Mouse (Mus musculus): Measurements from ENCODE around the gene Kansl1l. TPM values are rescaled to one million over a fixed set of nuclear protein-coding genes. Genes with fewer than 3 reads are reported as not detected.

Kansl1l gene
- total RNA-seq (2012; rRNA removed) = 1.8 and 1.9 TPM in 2 replicates
- 1 to 10 TPM in 1 of 2 experiments, not detected in 1; 1.9 TPM for polyA plus RNA-seq (2012; ENCODE audit: insufficient read depth in 1 of 2, insufficient read length in 2 of 2, low read depth in 1 of 2, low replicate concordance in 2 of 2, missing spikeins in 1 of 2)

DNA sequence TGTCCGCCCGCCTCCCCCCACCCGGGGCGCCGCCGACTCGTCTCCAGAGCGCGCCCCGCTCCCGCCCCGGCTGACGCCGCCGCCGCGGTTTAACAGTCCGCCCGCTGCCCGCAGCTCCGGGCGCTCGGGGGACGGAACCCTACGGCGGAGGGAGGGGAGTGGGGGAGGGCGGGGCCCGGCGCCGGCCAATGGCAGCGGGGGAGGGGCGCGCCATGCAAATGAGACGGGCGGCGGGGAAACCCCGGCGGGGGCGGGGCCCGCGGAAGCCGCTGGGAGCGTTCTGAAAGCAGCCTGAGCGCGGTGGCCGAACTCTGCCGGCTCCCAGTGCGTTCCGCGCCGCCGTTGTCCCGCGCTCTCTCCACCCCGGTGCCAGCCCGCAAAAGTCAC, at the start of gene Kansl1l:
Kansl1l (minus strand) TSS at position 110 of the 387 bp plus-strand sequence.
- H3K9ac ChIP-seq (ENCODE audit: control insufficient read depth, low read depth, low read length, poor library complexity, severe bottlenecking) = peak within 1 kb of the TSS; percentile 98
- peak within 1 kb of the TSS; percentile 87 for H3K27ac ChIP-seq (ENCODE audit: control insufficient read depth, low read depth, low read length)
- peaks cover 3 to 7% of the 10 kb centered on the region in 2 experiments for H3K4me1 ChIP-seq (ENCODE audit: control insufficient read depth in 1 of 2, insufficient read depth in 2 of 2, low read length in 2 of 2)
- H3K9me3 ChIP-seq (replicated peaks; ENCODE audit: insufficient read depth, low read length) = no peaks in the 10 kb centered on the region
- peak within 1 kb of the TSS; percentile 92 to 97 for H3K4me3 ChIP-seq (ENCODE audit: control insufficient read depth in 1 of 2, insufficient read depth in 1 of 2, low read depth in 2 of 2, low read length in 2 of 2)
- H3K36me3 ChIP-seq (ENCODE audit: control insufficient read depth in 1 of 2, insufficient read depth in 2 of 2, low read length in 2 of 2) = peaks cover 0 to 9% of the 10 kb centered on the region in 2 experiments; a peak in 2 of 4 replicates
- no peak for TF ChIP-seq ZNF384 (IDR thresholded peaks at IDR 0.05; ENCODE audit: low read depth, low read length)
- TF ChIP-seq KAT2A (conservative IDR thresholded peaks at IDR 0.05; ENCODE audit: low read depth, low read length) = no peak; the same call in 1 of the 2 replicates
- 0 out of 2 replicates have a peak, but pooled peaks have one; percentile 62 for TF ChIP-seq UBTF (IDR thresholded peaks at IDR 0.05; ENCODE audit: borderline replicate concordance, insufficient read depth, low read depth, low read length)
- no peak for TF ChIP-seq USF1 (IDR thresholded peaks at IDR 0.05; ENCODE audit: low read depth, low read length)
- TF ChIP-seq TAL1 (IDR thresholded peaks at IDR 0.05; ENCODE audit: low read length) = no peak
- TF ChIP-seq SIN3A (IDR thresholded peaks at IDR 0.05; ENCODE audit: low read length) = peak; percentile 36
- 0 out of 2 replicates have a peak, but pooled peaks have one; percentile 32 for TF ChIP-seq MYB (IDR thresholded peaks at IDR 0.05; ENCODE audit: low read depth, low read length)
- TF ChIP-seq POLR2AphosphoS2 (IDR thresholded peaks at IDR 0.05; ENCODE audit: low read length) = no peak
- no peak for TF ChIP-seq USF2 (IDR thresholded peaks at IDR 0.05; ENCODE audit: borderline replicate concordance in 1 of 2, insufficient read depth in 1 of 2, low read depth in 1 of 2, low read length in 2 of 2)
- peak; percentile 65 for TF ChIP-seq NELFE (IDR thresholded peaks at IDR 0.05; ENCODE audit: low read depth, low read length)
- no peak for TF ChIP-seq MAFK (IDR thresholded peaks at IDR 0.05; ENCODE audit: borderline replicate concordance, low read depth, low read length)
- no peak for TF ChIP-seq TBP (IDR thresholded peaks at IDR 0.05; ENCODE audit: low read depth, low read length)
- TF ChIP-seq JUND (IDR thresholded peaks at IDR 0.05; ENCODE audit: low read depth, low read length) = no peak
- TF ChIP-seq ELF1 (IDR thresholded peaks at IDR 0.05; ENCODE audit: low read depth, low read length) = no peak
- TF ChIP-seq MAZ (IDR thresholded peaks at IDR 0.05; ENCODE audit: low read depth, low read length) = 0 out of 2 replicates have a peak, but pooled peaks have one; percentile 5
- TF ChIP-seq TCF12 (IDR thresholded peaks at IDR 0.05; ENCODE audit: low read depth, low read length) = peak; percentile 40; the same call in 1 of the 2 replicates
- TF ChIP-seq ETS1 (IDR thresholded peaks at IDR 0.05; ENCODE audit: low read depth, low read length) = peak; percentile 13; the same call in 1 of the 2 replicates
- peak; percentile 72 for TF ChIP-seq MXI1 (IDR thresholded peaks at IDR 0.05; ENCODE audit: low read depth, low read length)
- TF ChIP-seq EP300 (IDR thresholded peaks at IDR 0.05; ENCODE audit: low read depth in 1 of 2, low read length in 2 of 2) = peak in 1 of 2 experiments; percentile 22; a peak in 1 of 4 replicates
- 0 out of 2 replicates have a peak, but pooled peaks have one; percentile 75 for TF ChIP-seq ZMIZ1 (IDR thresholded peaks at IDR 0.05; ENCODE audit: low read depth, low read length)
- no peak for TF ChIP-seq NRF1 (IDR thresholded peaks at IDR 0.05; ENCODE audit: insufficient read depth, low read depth, low read length, poor library complexity, severe bottlenecking)
- TF ChIP-seq POLR2A (IDR thresholded peaks at IDR 0.05; ENCODE audit: control insufficient read depth in 1 of 2, insufficient read depth in 1 of 2, low read depth in 1 of 2, low read length in 2 of 2, poor library complexity in 1 of 2) = peak; percentile 53 to 86; a peak in 3 of 4 replicates
- TF ChIP-seq BHLHE40 (IDR thresholded peaks at IDR 0.05; ENCODE audit: borderline replicate concordance, low read depth, low read length) = no peak
- no peaks in the 10 kb centered on the region for H3K27me3 ChIP-seq (ENCODE audit: control insufficient read depth in 1 of 2, insufficient read depth in 2 of 2, low read length in 2 of 2)
- H3K79me2 ChIP-seq (ENCODE audit: control insufficient read depth, insufficient read depth, low read length, poor library complexity) = peaks cover 5% of the 10 kb centered on the region; the same call in 1 of the 2 replicates
- DNase-seq (ENCODE audit: low read depth, low spot score) = peak; percentile 92

All from MEL (cell line).